Mouse (Mus musculus) urinary bladder, postnatal 25 days (tissue): Measurements from ENCODE around the gene Ror1.
A peak's percentile ranks its signal among the peaks of the same experiment; 100 is the strongest.

Experiments
- DNase-seq: peaks from one replicate; pipeline ENCODE4 v3.0.0; 2022; ENCODE audit warnings: low spot score

Ror1 gene

GRCm38 (mm10) chr4:100095685-100096595 lies at the start of gene Ror1:
Gene Ror1 (plus strand): TSS chr4:100095791.
- peak; percentile 84 for DNase-seq

- no peak for DNase-seq
These were observed 48.5 kb upstream of the Ror1 start for GRCm38 (mm10) chr4:100047066-100047465.

GRCm38 (mm10) chr4:100048351-100048950 lies 47.1 kb upstream of the Ror1 start:
- DNase-seq: no peak

DNA sequence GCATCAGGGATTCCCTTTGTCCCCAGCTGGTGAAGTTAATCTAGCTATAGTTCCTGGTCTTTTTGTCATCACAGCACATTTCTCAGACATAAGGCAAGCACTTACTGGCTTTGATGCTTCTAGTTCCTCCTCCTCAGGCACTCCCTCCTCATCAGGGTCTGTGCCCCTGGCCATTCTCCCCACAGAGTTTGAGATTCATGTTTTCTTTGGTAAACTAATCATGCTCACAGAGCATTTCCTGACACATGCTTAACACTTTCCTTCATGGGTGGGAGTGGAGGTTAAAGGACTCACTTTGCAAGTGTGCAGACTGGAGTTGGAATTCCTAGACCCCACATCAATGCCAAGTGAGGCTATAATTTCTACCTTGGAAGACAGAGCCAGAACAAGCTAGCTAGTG lies 43.8 kb upstream of the Ror1 start:
- DNase-seq: no peak

DNA sequence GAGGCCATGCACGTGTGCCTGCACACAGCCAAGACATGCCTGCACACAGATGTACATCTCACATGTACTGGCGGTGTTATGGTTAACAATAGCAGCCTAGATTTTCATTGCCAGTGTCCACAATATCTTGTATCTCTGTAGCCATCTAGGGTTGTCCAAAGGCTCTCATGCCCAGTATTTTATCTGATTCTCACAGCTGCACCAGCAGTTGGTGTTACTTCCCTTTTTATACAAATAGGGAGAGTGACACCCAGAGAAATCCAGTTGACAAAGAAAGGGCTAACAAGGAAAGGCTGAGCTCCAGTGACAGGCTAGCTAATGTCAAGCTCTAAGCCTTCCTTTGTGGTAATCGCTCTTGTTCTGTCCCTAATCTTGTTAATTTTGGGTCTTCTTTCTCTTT lies 43.3 kb upstream of the Ror1 start:
- DNase-seq: no peak

DNA sequence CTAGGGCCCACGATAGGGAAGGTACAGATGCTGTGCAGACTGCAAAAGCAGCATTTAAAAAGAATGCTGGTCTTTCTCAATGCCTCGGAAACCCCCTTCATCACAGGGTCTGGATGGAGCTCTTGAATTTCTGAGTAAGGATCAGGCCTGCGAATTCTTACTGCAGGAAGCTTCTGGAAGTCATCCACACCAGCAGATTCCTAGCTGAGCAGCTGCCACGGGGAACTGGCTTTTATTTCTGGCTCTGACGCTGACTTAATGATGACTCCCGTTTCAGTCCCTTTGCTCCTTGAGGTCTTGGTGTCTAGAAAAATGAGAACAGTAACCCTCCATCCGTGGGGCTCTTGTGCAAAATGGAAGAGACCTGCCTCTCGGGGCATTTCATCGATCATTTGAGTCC lies 39.5 kb upstream of the Ror1 start:
- no peak for DNase-seq

GRCm38 (mm10) chr4:100056446-100056845 lies 39.1 kb upstream of the Ror1 start:
- DNase-seq: no peak

- DNase-seq: no peak
These were observed 38.2 kb upstream of the Ror1 start for GRCm38 (mm10) chr4:100057381-100057780.

GRCm38 (mm10) chr4:100058631-100059030 lies 37.0 kb upstream of the Ror1 start:
- DNase-seq: no peak

DNA sequence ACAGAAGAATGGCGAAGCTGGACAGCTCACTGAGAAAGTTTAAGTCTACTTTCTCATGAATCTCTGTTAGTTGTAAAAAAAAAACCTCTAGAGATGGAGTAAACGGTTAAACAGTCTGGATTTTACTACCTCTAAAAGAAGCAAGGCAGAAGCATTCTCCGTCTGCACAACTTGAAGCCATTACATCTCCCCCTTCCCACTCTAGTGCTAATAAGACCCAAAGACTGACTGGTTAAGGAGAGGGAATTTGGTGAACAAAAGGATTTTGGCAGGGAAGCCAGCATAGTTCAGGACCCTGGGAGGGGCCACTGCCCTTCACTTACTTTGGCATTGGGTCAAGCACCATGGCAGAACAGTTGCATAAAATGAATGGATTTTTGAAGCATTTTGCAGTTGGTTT lies 35.8 kb upstream of the Ror1 start:
- DNase-seq: no peak

GRCm38 (mm10) chr4:100061396-100062066 lies 34.1 kb upstream of the Ror1 start:
- DNase-seq: no peak

- no peak for DNase-seq
These were observed 29.9 kb upstream of the Ror1 start for GRCm38 (mm10) chr4:100065686-100066085.

- no peak for DNase-seq
These were observed 25.5 kb upstream of the Ror1 start for GRCm38 (mm10) chr4:100070101-100070500.

- DNase-seq: no peak
These were observed 1.1 kb downstream of the Ror1 start for GRCm38 (mm10) chr4:100096596-100097181.

GRCm38 (mm10) chr4:100097364-100097979 lies 1.9 kb downstream of the Ror1 start:
- DNase-seq: no peak

DNA sequence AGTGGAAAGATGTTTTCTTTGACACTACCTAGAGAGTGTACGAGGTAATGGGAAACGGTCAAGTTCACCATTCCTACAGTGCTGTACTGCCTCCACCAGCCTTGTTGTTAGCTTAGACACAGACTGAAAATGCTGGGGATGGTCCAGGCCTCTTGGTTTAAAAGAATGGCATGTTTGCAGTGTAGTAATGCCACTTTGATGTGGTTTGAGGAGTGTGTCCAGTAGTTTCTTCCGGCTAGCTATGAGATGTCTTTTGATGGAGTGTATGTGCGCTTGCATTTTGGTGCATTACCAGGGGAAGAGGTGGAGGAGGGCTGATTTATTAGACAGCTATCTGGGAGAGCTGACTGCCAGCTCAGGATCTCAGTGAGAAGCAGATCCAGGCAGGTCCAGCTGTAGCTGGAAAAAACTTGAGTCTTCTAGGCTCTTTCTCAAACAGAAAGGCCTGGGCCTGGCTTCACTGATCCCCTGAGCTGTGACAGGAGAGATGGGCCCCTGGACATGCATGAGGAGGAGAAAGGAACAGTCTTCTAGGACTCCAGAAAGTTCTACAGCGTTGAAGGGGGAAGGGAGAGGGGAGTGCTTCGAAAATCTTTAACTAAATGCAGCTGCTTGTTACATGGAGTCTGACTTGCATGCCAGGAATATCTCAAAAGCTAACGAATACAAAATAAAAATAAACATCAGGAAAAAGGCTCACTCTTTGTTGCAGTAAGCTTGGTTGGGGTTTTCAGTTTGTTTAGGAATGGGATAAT lies 5.7 kb downstream of the Ror1 start:
- no peak for DNase-seq

DNA sequence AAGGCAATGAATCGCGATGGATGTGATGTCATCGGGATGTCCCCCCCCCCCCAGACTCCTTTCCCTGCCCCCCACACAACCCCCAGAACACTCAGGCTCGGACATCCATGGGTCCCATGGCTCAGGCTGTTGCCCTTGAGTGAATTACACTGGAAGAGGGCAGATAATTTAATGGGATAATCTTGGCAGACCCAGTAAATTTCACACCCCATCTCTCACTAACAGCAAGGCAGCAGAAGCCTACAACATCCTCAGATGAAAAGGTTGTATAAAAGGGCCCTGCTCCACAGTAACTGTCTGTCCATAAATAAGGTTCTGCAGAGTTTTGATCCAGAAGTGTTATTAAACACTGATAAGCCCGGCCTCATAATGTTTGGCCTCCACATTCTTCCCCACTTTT lies 6.3 kb downstream of the Ror1 start:
- no peak for DNase-seq

GRCm38 (mm10) chr4:100104241-100104640 lies 8.7 kb downstream of the Ror1 start:
- DNase-seq: no peak

DNA sequence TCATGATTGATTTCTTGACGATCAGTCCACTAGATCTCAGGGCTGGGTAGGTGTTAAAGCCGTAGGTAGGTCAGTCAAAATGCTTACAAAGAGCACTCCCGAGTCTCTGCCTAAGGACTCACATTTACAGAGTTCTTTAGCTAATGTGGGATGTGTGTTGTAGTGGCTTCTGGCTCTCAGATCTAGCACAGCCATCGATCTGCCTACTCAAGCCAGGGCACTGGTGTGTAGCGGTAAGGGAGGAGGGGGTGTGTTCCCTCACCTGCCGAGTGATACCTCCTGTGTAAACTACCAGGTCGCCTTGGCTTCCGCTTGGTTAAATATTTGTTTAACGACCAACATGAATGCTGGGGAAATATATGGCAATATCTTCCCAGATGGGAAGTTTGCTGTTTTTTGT lies 12.0 kb downstream of the Ror1 start:
- DNase-seq: no peak

GRCm38 (mm10) chr4:100108551-100108950 lies 13.0 kb downstream of the Ror1 start:
- DNase-seq: no peak

DNA sequence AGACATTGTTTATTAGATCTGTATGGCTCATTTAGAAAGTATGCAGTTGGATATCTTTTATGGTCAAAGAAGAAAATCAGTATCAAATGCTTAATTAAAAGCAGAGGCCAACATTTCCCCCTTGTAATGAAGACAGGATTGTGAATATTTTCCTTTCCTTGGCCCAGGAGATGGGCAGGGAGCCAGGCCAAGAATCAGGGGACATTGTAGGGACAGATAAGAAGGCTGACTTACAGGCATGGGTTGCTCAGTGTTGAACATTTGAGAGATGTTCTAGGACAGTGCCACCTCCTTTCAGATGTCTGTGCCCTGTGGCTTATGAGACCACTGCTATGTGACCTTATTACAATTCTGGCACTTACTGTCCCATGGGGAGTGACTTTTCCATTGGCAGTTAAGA lies 18.6 kb downstream of the Ror1 start:
- DNase-seq: no peak
